Mouse (Mus musculus) brain, adult 2 months (tissue): ENCODE data around the gene Itgae.
A peak's percentile ranks its signal among the peaks of the same experiment; 100 is the strongest.
"Not testable (repeated sequence)": the region's sequence is repeated elsewhere in the genome, so short reads cannot be mapped to it uniquely, and the experiment has no call there.

ENCODE experiments used
- DNase-seq: peaks from one replicate; pipeline ENCODE4 v3.0.0; 2011; ENCODE audit warnings: low read depth, low spot score

The Itgae gene

GRCm38 (mm10) chr11:73092877-73093276 is 2.5 kb downstream of the Itgae start:
- no peak for DNase-seq

GRCm38 (mm10) chr11:73094231-73094995 is 4.0 kb downstream of the Itgae start:
- no peak for DNase-seq

GRCm38 (mm10) chr11:73098860-73099259 is 8.5 kb downstream of the Itgae start:
- DNase-seq: no peak

GRCm38 (mm10) chr11:73099976-73100750 is 9.8 kb downstream of the Itgae start:
- DNase-seq: no peak

- DNase-seq: no peak
These were observed 10.9 kb downstream of the Itgae start for GRCm38 (mm10) chr11:73101308-73101707.

GRCm38 (mm10) chr11:73105246-73105645 is 14.9 kb downstream of the Itgae start:
- DNase-seq: no peak

GRCm38 (mm10) chr11:73107358-73107757 is 17.0 kb downstream of the Itgae start:
- DNase-seq: not testable (repeated sequence)

GRCm38 (mm10) chr11:73108195-73108897 is 18.0 kb downstream of the Itgae start:
- DNase-seq: peak; percentile 29

- no peak for DNase-seq
These were observed 18.7 kb downstream of the Itgae start for GRCm38 (mm10) chr11:73108898-73109625.

- DNase-seq: no peak
These were observed 19.6 kb downstream of the Itgae start for GRCm38 (mm10) chr11:73109941-73110340.

- no peak for DNase-seq
These were observed 21.0 kb downstream of the Itgae start for GRCm38 (mm10) chr11:73111414-73111813.

GRCm38 (mm10) chr11:73126495-73126894 is 36.1 kb downstream of the Itgae start:
- no peak for DNase-seq

GRCm38 (mm10) chr11:73131020-73131419 is 40.6 kb downstream of the Itgae start:
- DNase-seq: peak; percentile 63

GRCm38 (mm10) chr11:73132999-73133398 is 42.6 kb downstream of the Itgae start:
- DNase-seq: no peak

- no peak for DNase-seq
These were observed 43.8 kb downstream of the Itgae start for GRCm38 (mm10) chr11:73134222-73134621.

GRCm38 (mm10) chr11:73136587-73136986 is 46.2 kb downstream of the Itgae start:
- DNase-seq: no peak

- no peak for DNase-seq
These were observed 46.7 kb downstream of the Itgae start for GRCm38 (mm10) chr11:73137116-73137515.

- DNase-seq: peak; percentile 92
These were observed 47.5 kb downstream of the Itgae start, which contains the start of gene Haspin for GRCm38 (mm10) chr11:73137591-73138501. Gene Haspin, minus strand, starts transcription at chr11:73138294.

- no peak for DNase-seq
These were observed 53.9 kb downstream of the Itgae start for GRCm38 (mm10) chr11:73144261-73144681.
